Mouse (Mus musculus) inflammation-experienced regulatory T-cells, adult 6 months (primary cell): ENCODE measurements around the gene Hint3. TPM values are rescaled to one million over a fixed set of nuclear protein-coding genes. Genes with fewer than 3 reads are reported as not detected.

Experiments
- ATAC-seq: one replicate; pipeline ENCODE4 v1.8.0; 2017
- polyA plus RNA-seq, 3 experiments: library from polyadenylated mRNA; unstranded; fragments of 100-300 nt; shearing (Covaris generic); gene quantifications; one replicate each; pipeline ENCODE4 v1.2.1; 2017

Gene Hint3
- polyA plus RNA-seq, 3 experiments from 2014 or later = 41.1 to 53.5 (median 46.3) TPM

DNA sequence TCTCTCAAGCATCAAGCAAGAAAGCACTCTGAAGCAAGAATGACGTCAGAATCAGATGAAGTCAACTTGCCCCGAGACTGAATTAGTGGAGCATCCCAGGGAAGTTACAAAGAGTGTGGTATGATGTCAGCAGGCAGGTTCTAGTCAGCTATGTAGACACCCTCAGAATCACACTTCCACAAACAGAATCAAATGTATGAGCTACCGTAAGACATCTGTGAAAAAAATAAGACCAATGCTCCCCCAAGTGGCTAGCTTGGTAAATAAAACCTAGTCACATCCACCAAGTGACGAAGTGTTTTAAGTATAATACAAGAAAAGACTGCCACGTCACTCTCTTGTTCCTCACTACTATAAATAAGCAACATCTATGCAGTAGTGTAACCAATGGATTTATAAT lies 42.4 kb downstream of the Hint3 start:
- ATAC-seq = peak; percentile 28

DNA sequence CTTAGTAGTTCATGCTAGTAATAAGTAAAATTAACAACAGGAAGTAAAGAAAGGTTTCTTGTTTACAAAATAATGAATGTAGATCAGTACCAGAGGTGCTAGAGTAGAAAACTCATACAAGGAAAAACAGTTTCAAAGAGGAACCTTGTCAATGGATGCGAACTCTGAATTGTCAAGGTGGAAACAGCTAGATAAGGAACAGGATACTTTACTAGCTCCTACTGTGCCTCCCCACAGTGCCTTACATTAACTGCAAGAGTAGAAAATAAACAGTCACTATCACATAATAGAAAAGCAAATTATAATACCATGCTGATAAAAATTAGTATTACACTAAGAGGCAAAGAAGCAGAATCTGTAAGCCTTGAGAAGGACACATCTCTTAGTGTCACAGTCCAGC lies 43.7 kb downstream of the Hint3 start:
- no peak for ATAC-seq

DNA sequence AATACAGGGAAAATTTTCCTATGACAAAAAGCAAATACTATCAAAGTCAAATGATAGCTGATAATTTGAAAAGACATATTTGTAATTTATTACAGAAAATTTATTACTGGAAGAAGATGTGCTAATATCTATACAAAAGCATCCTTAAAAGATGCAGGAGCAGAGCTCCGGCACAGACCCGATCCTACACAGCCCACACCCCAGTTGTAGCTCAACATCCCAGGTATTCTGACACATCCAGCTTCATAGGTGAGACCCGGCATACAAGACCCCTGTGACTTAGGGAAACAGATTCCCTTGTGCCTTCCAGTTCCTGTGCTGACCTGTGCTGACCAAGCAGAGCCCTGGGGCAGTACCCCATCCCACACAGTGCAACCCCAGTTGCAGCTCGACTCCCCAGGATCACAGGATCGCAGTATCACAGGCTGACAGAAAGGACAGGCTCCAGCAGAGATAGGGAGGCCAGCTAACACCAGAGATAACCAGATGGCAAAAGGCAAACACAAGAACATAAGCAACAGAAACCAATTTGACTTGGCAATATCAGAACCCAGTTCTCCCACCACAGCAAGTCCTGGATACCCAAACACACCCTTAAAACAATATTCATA lies 51.7 kb downstream of the Hint3 start:
- ATAC-seq = no peak

DNA sequence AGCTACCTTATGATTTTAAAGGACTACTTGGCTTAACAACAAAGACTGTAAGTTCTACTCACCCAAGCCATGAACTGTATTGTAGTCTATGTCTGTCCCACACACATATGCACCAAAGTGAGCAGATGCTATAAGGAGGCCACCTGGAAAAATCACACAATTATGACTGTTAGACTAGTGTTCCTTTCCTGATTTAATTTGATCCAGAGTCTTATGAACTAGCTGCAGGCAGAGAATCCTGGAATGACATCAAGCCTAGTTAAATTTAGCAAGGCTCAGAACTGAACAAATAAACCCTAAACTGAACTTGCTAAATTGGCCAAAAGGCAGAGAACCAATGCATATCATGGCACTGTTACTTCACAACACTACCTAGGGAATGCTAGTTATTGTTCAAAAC lies 63.1 kb downstream of the Hint3 start:
- ATAC-seq = no peak

DNA sequence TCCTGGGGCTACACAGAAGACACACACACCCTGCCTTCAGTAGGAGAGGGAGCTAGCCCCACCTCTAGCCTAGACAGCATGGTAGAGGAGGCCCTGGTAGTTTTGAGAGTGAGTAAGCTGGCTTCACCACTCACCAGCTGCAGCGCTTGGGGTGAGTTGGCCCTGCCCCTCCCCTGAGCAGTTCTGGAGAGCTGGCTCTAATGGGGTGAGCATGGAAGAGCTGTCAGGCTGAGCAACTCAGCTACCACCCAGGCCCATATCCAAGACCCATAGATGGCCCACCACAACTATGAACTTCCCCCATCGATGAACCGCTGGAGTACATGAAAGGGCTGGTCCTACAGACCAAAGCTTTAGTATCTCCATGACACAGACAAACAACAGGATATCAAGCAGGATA lies 64.8 kb downstream of the Hint3 start:
- ATAC-seq = no peak

Other genes starting within 250 kb of the Hint3 start
- 10 to 100 TPM; 43.4 to 54.5 (median 44.6) TPM for gene Trmt11, start 28.9 kb downstream of the Hint3 start, polyA plus RNA-seq
- 100 to 1,000 TPM in 1 of 3 experiments, 10 to 100 TPM in 2; 28.3 to 108 (median 83.7) TPM for gene Ncoa7, start 173.7 kb upstream of the Hint3 start, polyA plus RNA-seq
- under 1 TPM in 1 of 3 experiments, not detected in 2; 0.26 TPM for gene Hey2, start 213.2 kb upstream of the Hint3 start, polyA plus RNA-seq